Mouse (Mus musculus) myocyte (in vitro differentiated cells): ENCODE measurements at regions not wholly inside any gene's neighbourhood (a gene's known extent, or its start where the extent isn't known, plus 50 kb on each side); places are given as distances from the start of the nearest gene placed in this dataset.

Source experiments
- E2F4 ChIP-seq: IDR thresholded peaks from one replicate; pipeline ENCODE4 v1.6.1; 2011; ENCODE audit warnings: mild to moderate bottlenecking, control low read depth, moderate library complexity; ENCODE audit not compliant: insufficient read depth
- POLR2A ChIP-seq: IDR thresholded peaks from one replicate; pipeline ENCODE4 v1.6.1; 2011; ENCODE audit warnings: low read depth, mild to moderate bottlenecking, control low read depth, moderate library complexity; ENCODE audit not compliant: insufficient read length
- POLR2AphosphoS2 ChIP-seq: IDR thresholded peaks from one replicate; pipeline ENCODE4 v1.6.1; 2011; ENCODE audit warnings: low read depth, control low read depth; ENCODE audit not compliant: insufficient read length
- TCF3 ChIP-seq: IDR thresholded peaks from one replicate; pipeline ENCODE4 v1.6.1; 2011; ENCODE audit warnings: low read depth, control low read depth; ENCODE audit not compliant: insufficient read length

GRCm38 (mm10) chr2:139370070-139370469 is 123.6 kb upstream of the Sptlc3 start:
- TF ChIP-seq TCF3 (no peak), E2F4 (no peak), POLR2A (no peak), POLR2AphosphoS2 (no peak)
